Mouse (Mus musculus): ENCODE measurements around the gene Vangl1. TPM values are rescaled to one million over a fixed set of nuclear protein-coding genes. Genes with fewer than 3 reads are reported as not detected.

Gene Vangl1
- polyA plus RNA-seq, 1 experiment, result 25.4 TPM

DNA sequence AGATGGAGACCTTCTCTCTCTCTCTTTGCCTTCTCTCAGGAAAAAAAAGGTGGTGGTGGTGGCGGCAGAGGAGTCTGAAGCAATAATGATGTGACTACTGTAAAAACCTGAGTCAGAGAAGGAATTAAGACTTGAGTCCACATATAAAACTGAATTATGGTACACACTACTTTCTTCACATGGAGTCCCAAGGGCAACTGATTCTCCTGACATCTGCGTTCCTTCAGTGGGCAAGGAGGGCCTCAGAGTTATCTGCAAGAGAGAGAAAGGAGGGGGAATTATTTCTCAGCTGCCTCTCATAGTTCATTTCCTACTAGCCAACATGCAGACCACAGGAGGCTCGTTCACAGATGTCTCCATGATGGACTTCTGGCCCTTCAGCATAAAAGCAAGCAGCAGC lies 40.1 kb upstream of the Vangl1 start:
- H3K36me3 ChIP-seq (ENCODE audit: control insufficient read depth, insufficient read depth), result no peaks in the 10 kb centered on the region
- no peak overlapping the region for H3K4me3 ChIP-seq (ENCODE audit: insufficient read depth, poor library complexity, severe bottlenecking)

DNA sequence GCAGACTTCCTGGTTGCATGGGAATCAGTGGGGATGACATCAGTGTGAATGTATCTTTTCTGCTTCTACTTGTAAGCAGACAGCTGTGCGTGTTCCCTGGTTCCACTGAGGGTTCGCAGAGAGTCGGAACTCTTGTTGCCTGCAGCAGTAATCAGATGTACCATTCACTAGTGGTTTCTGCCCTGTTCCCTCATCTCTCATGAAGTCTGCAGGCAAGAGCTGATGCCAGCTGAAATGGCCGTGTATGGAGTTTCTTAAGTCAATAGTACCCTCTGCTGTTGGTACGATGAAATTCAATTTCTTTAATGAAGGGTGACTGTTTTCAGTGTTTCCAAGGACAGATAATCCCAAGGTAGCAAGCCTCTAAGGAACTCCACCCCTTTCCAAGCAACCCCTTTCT lies 38.4 kb upstream of the Vangl1 start:
- no peaks in the 10 kb centered on the region for H3K27me3 ChIP-seq (ENCODE audit: control insufficient read depth, insufficient read depth, insufficient read length)
- H3ac ChIP-seq (ENCODE audit: control insufficient read depth, insufficient read length, low read depth), result no peak overlapping the region
- TF ChIP-seq CTCF (IDR thresholded peaks at IDR 0.05; ENCODE audit: control insufficient read depth, insufficient read depth, insufficient read length), result no peak
- no peak for TF ChIP-seq MYOG (IDR thresholded peaks at IDR 0.05; ENCODE audit: control insufficient read depth, extremely low read depth, insufficient read length)
- TF ChIP-seq FOSL1 (IDR thresholded peaks at IDR 0.05; ENCODE audit: insufficient read depth, low read length, poor library complexity, severe bottlenecking), result no peak
- no peak for TF ChIP-seq USF1 (IDR thresholded peaks at IDR 0.05; ENCODE audit: low read depth)
- H3K79me2 ChIP-seq (ENCODE audit: control insufficient read depth, insufficient read depth), result no peaks in the 10 kb centered on the region
- H3K4me3 ChIP-seq (ENCODE audit: insufficient read depth, poor library complexity, severe bottlenecking), result no peak overlapping the region
- H3K79me3 ChIP-seq (ENCODE audit: low read depth), result no peaks in the 10 kb centered on the region
- H3K36me3 ChIP-seq (ENCODE audit: control insufficient read depth, insufficient read depth), result no peaks in the 10 kb centered on the region

More for the DNA sequence above, 40.1 kb upstream of the Vangl1 start:
- no peak overlapping the region for H3ac ChIP-seq (ENCODE audit: control insufficient read depth, insufficient read length, low read depth)
- no peaks in the 10 kb centered on the region for H3K79me2 ChIP-seq (ENCODE audit: control insufficient read depth, insufficient read depth)
- H3K79me3 ChIP-seq (ENCODE audit: low read depth), result no peaks in the 10 kb centered on the region
- no peaks in the 10 kb centered on the region for H3K27me3 ChIP-seq (ENCODE audit: control insufficient read depth, insufficient read depth, insufficient read length)
- TF ChIP-seq MYOG (IDR thresholded peaks at IDR 0.05; ENCODE audit: control insufficient read depth, extremely low read depth, insufficient read length), result no peak
- TF ChIP-seq MAX (IDR thresholded peaks at IDR 0.05), result no peak
- TF ChIP-seq CTCF (IDR thresholded peaks at IDR 0.05; ENCODE audit: control insufficient read depth, insufficient read depth, insufficient read length), result no peak
- no peak for TF ChIP-seq MYOD1 (IDR thresholded peaks at IDR 0.05; ENCODE audit: control insufficient read depth, insufficient read length, low read depth)
- TF ChIP-seq USF1 (IDR thresholded peaks at IDR 0.05; ENCODE audit: low read depth), result no peak
- no peak for TF ChIP-seq FOSL1 (IDR thresholded peaks at IDR 0.05; ENCODE audit: insufficient read depth, low read length, poor library complexity, severe bottlenecking)
- no peak for TF ChIP-seq CEBPB (IDR thresholded peaks at IDR 0.05; ENCODE audit: low read depth)

DNA sequence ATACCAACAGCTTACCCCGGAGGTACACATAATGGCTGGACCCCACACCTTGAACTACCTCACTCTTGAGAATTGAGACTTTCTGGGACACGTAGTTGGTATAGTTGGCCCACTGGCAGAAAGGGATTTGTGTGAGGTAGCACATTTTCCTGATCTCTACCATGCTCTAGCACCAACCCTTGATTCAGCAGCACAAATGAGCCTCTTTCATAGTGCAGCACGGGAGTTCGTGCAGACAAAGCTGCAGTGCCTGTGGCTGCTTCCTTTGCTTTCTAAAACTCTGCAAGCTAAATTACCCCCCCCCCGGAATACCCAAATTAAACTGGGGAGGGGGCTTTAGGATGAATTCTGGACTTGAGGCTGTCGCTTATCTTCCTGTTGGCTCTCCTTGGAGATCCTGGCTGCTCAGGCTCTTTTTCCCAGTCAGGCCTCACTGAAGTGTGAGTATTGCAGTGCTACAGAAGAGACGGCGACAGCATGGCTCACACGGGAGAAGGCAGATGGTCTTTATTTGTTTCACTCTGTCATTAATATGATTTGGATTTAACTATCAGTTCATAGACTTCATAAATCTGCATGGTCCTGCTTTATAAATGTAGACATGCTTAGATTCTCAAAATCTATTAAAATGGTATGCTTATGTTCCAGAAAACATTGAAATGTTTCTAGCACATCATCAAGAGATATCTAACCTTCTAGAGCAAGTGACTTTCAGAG lies 27.1 kb upstream of the Vangl1 start:
- no peaks in the 10 kb centered on the region for H3K27me3 ChIP-seq (ENCODE audit: control insufficient read depth, insufficient read depth, insufficient read length)
- TF ChIP-seq MYOG (IDR thresholded peaks at IDR 0.05; ENCODE audit: control insufficient read depth, extremely low read depth, insufficient read length) (no peak), FOSL1 (IDR thresholded peaks at IDR 0.05; ENCODE audit: insufficient read depth, low read length, poor library complexity, severe bottlenecking) (no peak), MYOD1 (IDR thresholded peaks at IDR 0.05; ENCODE audit: control insufficient read depth, insufficient read length, low read depth) (no peak), CEBPB (IDR thresholded peaks at IDR 0.05; ENCODE audit: low read depth) (no peak), MAX (IDR thresholded peaks at IDR 0.05) (no peak), USF1 (IDR thresholded peaks at IDR 0.05; ENCODE audit: low read depth) (no peak), CTCF (IDR thresholded peaks at IDR 0.05; ENCODE audit: control insufficient read depth, insufficient read depth, insufficient read length) (no peak)
- no peaks in the 10 kb centered on the region for H3K36me3 ChIP-seq (ENCODE audit: control insufficient read depth, insufficient read depth)
- H3K4me3 ChIP-seq (ENCODE audit: insufficient read depth, poor library complexity, severe bottlenecking), result no peak overlapping the region
- H3K79me2 ChIP-seq (ENCODE audit: control insufficient read depth, insufficient read depth), result no peaks in the 10 kb centered on the region
- H3K79me3 ChIP-seq (ENCODE audit: low read depth), result no peaks in the 10 kb centered on the region
- no peak overlapping the region for H3ac ChIP-seq (ENCODE audit: control insufficient read depth, insufficient read length, low read depth)

DNA sequence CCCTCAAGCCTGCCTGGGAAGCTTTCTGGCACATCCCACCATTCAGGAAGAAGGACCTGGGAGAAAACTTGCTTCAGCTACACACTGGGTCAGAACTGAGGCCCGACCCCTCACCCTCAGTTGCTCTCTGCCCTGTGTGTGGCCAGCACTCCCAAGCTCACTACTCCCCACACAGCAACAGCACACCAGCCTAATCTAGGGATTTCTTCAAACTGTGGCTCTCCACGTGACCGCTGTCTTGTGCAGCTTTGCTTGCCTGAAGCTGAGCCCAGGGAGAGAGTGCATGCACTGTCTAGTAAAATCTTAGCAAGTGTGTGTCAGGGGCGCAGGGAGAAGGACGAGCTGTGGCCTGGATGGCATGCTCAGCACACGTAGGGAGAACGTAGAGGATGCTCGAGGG lies 18.3 kb upstream of the Vangl1 start:
- H3K27me3 ChIP-seq (ENCODE audit: control insufficient read depth, insufficient read depth, insufficient read length), result no peaks in the 10 kb centered on the region
- no peaks in the 10 kb centered on the region for H3K79me3 ChIP-seq (ENCODE audit: low read depth)
- no peak for TF ChIP-seq CEBPB (IDR thresholded peaks at IDR 0.05; ENCODE audit: low read depth)
- no peak for TF ChIP-seq FOSL1 (IDR thresholded peaks at IDR 0.05; ENCODE audit: insufficient read depth, low read length, poor library complexity, severe bottlenecking)
- TF ChIP-seq MYOG (IDR thresholded peaks at IDR 0.05; ENCODE audit: control insufficient read depth, extremely low read depth, insufficient read length), result no peak
- no peak for TF ChIP-seq MYOD1 (IDR thresholded peaks at IDR 0.05; ENCODE audit: control insufficient read depth, insufficient read length, low read depth)
- no peak for TF ChIP-seq MAX (IDR thresholded peaks at IDR 0.05)
- no peak for TF ChIP-seq CTCF (IDR thresholded peaks at IDR 0.05; ENCODE audit: control insufficient read depth, insufficient read depth, insufficient read length)
- no peak for TF ChIP-seq USF1 (IDR thresholded peaks at IDR 0.05; ENCODE audit: low read depth)
- H3K79me2 ChIP-seq (ENCODE audit: control insufficient read depth, insufficient read depth), result no peaks in the 10 kb centered on the region
- no peak overlapping the region for H3ac ChIP-seq (ENCODE audit: control insufficient read depth, insufficient read length, low read depth)
- no peak overlapping the region for H3K4me3 ChIP-seq (ENCODE audit: insufficient read depth, poor library complexity, severe bottlenecking)
- no peaks in the 10 kb centered on the region for H3K36me3 ChIP-seq (ENCODE audit: control insufficient read depth, insufficient read depth)

DNA sequence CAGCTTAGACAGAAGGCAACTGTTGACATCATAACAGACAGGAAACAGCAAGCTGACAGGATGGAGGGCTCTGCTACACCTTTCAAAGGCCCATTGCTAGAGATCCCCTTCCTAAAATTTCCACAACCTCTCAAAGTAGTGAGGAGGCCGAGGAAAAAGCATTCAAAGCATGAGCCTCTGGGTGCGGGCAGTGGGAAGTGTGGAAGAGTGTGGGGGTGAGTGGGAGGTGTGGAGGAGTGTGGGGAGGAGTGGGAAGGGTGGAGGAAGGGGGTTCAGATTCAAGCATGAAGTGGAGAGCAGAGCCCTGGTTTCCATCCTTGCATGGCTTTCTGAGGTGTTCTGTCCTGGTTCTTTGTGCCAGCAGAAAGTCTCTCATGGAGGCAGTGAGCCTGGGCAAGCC lies 13.8 kb upstream of the Vangl1 start:
- Histone ChIP-seq H3K79me3 (ENCODE audit: low read depth) (no peaks in the 10 kb centered on the region), H3K36me3 (ENCODE audit: control insufficient read depth, insufficient read depth) (no peaks in the 10 kb centered on the region), H3K79me2 (ENCODE audit: control insufficient read depth, insufficient read depth) (no peaks in the 10 kb centered on the region), H3K27me3 (ENCODE audit: control insufficient read depth, insufficient read depth, insufficient read length) (no peaks in the 10 kb centered on the region), H3K4me3 (ENCODE audit: insufficient read depth, poor library complexity, severe bottlenecking) (no peak overlapping the region), H3ac (ENCODE audit: control insufficient read depth, insufficient read length, low read depth) (no peak overlapping the region)
- TF ChIP-seq USF1 (IDR thresholded peaks at IDR 0.05; ENCODE audit: low read depth) (no peak), CTCF (IDR thresholded peaks at IDR 0.05; ENCODE audit: control insufficient read depth, insufficient read depth, insufficient read length) (no peak), MAX (IDR thresholded peaks at IDR 0.05) (no peak), FOSL1 (IDR thresholded peaks at IDR 0.05; ENCODE audit: insufficient read depth, low read length, poor library complexity, severe bottlenecking) (no peak), MYOG (IDR thresholded peaks at IDR 0.05; ENCODE audit: control insufficient read depth, extremely low read depth, insufficient read length) (no peak), MYOD1 (IDR thresholded peaks at IDR 0.05; ENCODE audit: control insufficient read depth, insufficient read length, low read depth) (no peak), CEBPB (IDR thresholded peaks at IDR 0.05; ENCODE audit: low read depth) (no peak)
